Mouse (Mus musculus): ENCODE results near the gene C530025M09Rik.

C530025M09Rik gene

GRCm38 (mm10) chr2:149804599-149805140 is 26.3 kb downstream of the C530025M09Rik start:
- in situ Hi-C loops (cut with MboI, MseI) = no loop called here

- in situ Hi-C loops (cut with MboI, MseI) = no loop called here
Measured at GRCm38 (mm10) chr2:149798613-149799012, 32.4 kb downstream of the C530025M09Rik start.

Data from regulatory T cell (primary cell).